Mouse (Mus musculus) cerebellum, adult 2 months (tissue): ENCODE data around the gene Mrps27. TPM values are rescaled to one million over a fixed set of nuclear protein-coding genes. Genes with fewer than 3 reads are reported as not detected.
A peak's percentile ranks its signal among the peaks of the same experiment; 100 is the strongest.

ENCODE experiments used
- DNase-seq, 2 experiments: peaks; one replicate each; pipeline ENCODE4 v3.0.0; 2021
- H3K27ac ChIP-seq: fragments of 200-500 bp; 2 replicates; pipeline ENCODE4 v1.5.1; 2012; ENCODE audit warnings: low read length, control low read depth, inconsistent platforms; ENCODE audit not compliant: insufficient read depth
- H3K27me3 ChIP-seq: fragments of 200-500 bp; 2 replicates; pipeline ENCODE4 v1.6.1; 2012; ENCODE audit warnings: inconsistent platforms, mild to moderate bottlenecking, low read length, moderate library complexity; ENCODE audit not compliant: control insufficient read depth, insufficient read depth
- H3K4me1 ChIP-seq: fragments of 200-500 bp; 2 replicates; pipeline ENCODE4 v1.6.1; 2011; ENCODE audit warnings: low read length; ENCODE audit not compliant: control insufficient read depth, insufficient read depth
- H3K4me3 ChIP-seq: fragments of 200-500 bp; replicated peaks from 2 replicates; pipeline ENCODE3; 2011; ENCODE audit warnings: mild to moderate bottlenecking, low read depth, low read length, control low read depth; ENCODE audit not compliant: insufficient read depth
- CTCF ChIP-seq: fragments of 200-500 bp; IDR thresholded peaks from 2 replicates; pipeline ENCODE4 v1.5.1; 2011; ENCODE audit warnings: low read depth, mild to moderate bottlenecking, control low read depth, low read length, moderate library complexity, borderline replicate concordance; ENCODE audit not compliant: insufficient read depth
- POLR2A ChIP-seq: fragments of 200-500 bp; IDR thresholded peaks from 2 replicates; pipeline ENCODE4 v1.6.1; 2011; ENCODE audit warnings: low read length, control low read depth, borderline replicate concordance; ENCODE audit not compliant: insufficient read depth
- WGBS: fragments of 180-500 bp; shearing (Covaris S2); methylation state at CpG from one replicate; pipeline ENCODE4 v1.1.7; 2018; 5-methylcytosine and 5-hydroxymethylcytosine counted together
- polyA plus RNA-seq: library from polyadenylated mRNA; depleted of rRNA; stranded (reverse); fragments of >200 nt; gene quantifications from 2 replicates; pipeline ENCODE4 v1.2.3, GENCODE M21; 2012

Gene Mrps27
- polyA plus RNA-seq, 1 experiment, result 38.5 TPM

DNA sequence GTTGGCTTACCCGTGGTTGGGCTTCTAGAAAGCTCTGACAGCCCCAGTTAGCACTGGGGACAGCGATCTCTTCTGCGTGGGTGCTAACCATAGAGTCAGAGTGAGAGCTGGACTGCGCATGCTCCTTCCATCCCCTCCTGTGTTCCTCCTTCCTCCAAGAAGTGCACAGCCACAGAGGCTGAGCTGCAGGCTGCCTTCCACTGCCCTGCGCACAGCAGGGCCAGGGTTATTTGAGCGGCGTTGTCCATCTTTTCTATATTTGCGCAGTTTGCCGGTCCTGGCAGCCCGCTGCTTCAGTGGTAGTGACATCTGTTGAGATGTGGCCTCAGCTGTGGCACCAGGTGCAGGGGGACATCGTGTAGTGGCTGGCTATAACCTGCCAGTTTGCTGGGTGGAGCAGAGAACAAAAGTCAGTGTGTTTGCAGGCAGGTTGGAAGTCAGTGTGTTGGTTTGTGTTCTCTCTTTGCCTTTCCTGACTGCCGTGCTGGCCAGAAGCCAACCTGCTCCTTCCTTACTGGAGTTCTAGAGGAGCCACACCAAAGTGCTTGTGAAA, 53.6 kb downstream of the Mrps27 start:
- H3K4me1 ChIP-seq, result peaks cover 15% of the 10 kb centered on the region
- H3K4me3 ChIP-seq, result no peak overlapping the region
- H3K27me3 ChIP-seq, result no peaks in the 10 kb centered on the region
- no peak for TF ChIP-seq CTCF
- no peak for TF ChIP-seq POLR2A
- peak overlapping the region; percentile 2; the same call in 1 of the 2 replicates for H3K27ac ChIP-seq
- peak; percentile 52 to 58 for DNase-seq
- 34% methylated on average over 12 of the region's 12 CpGs for WGBS

DNA sequence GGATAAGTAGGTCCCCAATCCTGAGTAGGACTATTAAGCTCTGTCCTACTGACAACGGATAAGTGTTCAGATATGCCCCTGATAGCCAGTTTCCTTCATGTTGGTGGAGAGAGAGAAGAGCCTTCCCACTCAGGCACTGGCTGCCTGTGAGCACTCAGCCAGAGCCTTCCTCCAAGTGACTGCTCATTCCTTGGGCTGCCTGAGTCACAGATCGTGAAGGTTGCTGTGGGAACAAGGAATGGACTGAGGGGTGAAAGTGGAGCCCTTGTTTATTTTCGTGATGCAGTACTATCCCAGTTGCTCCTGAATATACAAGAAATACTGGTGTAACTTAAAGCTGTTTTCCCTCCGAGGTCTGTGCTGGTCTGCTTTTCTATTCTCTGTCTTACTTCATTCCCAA, 54.8 kb downstream of the Mrps27 start:
- WGBS, result 85% methylated on average over 4 of the region's 4 CpGs
- TF ChIP-seq CTCF (no peak), POLR2A (no peak)
- DNase-seq, result no peak
- Histone ChIP-seq H3K4me1 (peaks cover 15% of the 10 kb centered on the region), H3K27ac (no peak overlapping the region), H3K4me3 (no peak overlapping the region), H3K27me3 (no peaks in the 10 kb centered on the region)

DNA sequence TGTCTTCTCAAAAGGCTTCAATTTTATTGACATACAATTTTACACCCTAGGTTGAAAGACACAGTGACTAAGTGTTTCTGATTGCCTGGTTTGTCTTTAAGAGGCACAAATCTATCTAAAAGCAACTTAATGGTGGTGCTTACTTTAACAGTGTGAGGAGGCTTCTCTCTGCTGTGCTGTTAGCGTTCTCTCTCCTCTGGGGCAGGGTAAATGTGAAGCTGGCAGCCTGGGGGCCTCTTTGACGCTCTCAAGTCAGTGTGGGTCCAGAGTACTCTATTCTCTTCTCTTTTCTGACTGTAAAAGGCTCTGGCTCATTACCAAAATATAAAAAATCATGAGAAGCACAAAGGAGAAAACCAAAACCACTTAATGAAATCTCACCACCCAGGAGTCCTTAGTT, 64.6 kb downstream of the Mrps27 start:
- H3K27ac ChIP-seq, result no peak overlapping the region
- H3K4me3 ChIP-seq, result no peak overlapping the region
- 59% methylated on average over 2 of the region's 2 CpGs for whole genome bisulfite sequencing
- no peaks in the 10 kb centered on the region for H3K27me3 ChIP-seq
- H3K4me1 ChIP-seq, result peaks cover 37% of the 10 kb centered on the region
- no peak for DNase-seq
- no peak for TF ChIP-seq POLR2A
- no peak for TF ChIP-seq CTCF

DNA sequence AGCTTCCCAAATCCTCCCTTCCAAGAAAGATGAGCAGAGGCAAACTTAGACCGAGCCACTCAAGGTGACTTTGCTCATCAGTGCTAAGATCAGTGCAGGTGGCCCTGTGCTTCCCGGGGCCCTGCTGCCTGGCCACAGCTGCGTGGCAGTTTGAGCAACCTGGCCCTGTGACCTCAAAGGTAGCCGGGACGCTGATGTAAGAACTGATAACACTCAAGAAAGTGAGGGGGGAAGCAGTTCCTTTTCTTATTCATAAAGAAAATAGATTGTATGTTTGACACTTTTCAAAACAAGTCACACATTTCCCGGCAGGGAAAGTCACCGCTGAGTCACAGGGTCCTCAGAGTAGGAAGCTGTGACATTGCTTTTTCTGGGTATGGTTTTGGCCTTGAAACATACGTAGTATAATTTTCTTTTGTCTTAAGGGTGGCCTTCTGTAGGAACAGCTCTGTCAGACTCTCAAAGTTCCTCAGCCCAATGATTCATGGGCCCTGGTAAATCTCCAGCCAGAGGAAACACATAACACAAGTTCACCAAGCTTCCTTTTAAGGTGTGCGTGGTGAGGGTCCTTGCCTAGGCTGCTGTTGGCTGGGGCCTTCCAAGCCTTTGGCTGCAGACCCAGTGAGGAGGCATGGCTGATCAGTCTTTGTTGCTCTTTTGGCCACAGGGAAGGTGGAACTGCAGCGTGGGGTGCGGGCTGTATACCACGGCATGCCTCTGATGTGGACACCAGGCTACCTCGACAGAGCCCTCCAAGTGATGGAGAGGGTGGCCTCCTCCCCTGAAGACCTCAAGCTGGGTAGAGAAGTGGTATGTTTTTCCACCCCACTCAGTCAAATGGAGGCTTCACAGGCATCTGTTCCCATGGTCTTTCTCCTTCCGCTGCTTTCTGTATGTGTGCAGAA, 66.3 kb downstream of the Mrps27 start:
- Histone ChIP-seq H3K27me3 (no peaks in the 10 kb centered on the region), H3K4me3 (no peak overlapping the region), H3K27ac (no peak overlapping the region), H3K4me1 (peaks cover 40% of the 10 kb centered on the region)
- DNase-seq, result no peak
- 86% methylated on average over 14 of the region's 14 CpGs for WGBS
- TF ChIP-seq CTCF (no peak), POLR2A (no peak)

DNA sequence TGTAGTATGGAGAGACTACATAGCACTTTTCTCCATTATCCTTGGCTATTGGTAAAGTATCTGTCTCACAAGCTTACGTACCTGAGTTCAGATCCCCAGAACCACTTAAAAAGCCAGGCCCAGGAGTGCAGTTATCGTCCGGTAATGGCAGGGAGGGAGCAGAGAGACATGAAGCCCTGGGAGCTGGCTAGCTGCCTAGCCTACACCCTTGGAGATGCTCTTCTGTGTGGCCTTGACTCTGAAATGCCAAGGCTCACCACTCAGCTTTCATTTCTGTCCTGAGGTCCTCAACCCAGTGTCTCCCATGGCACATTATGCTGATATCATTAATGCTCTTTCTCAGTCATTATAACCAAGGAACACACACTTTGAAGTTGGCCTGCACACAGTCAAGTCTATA, 67.2 kb downstream of the Mrps27 start:
- no peak for TF ChIP-seq POLR2A
- no peak for TF ChIP-seq CTCF

DNA sequence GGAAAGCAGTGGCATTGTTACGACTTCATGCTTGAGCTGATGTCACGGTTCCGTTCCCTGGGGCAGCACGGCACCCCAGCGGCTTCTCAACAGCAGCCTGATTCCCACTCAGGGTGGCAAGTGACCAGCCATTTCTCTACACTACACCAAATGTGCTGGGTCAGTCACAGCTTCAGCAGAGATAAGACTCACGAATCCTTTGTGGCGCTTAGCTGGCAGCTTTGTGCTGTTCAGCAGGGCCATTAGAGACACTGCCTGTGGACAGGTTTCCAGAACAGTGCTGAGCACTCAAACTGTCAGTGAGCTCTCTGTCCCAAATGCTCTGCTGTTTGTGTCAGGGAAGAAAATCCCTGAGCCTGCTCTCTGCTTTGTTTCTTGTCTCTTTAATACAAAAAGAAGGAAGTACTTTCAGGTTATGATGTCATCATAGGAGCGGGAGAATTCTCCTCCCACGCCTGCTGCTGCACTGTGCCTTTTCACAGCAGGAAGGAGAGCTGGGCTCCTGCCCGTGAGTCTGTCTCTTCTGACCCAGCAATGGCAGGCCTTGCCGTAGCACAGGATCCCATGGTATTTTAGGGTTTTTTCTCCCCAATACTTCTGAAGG, 68.0 kb downstream of the Mrps27 start:
- Histone ChIP-seq H3K27ac (peak overlapping the region; percentile 73), H3K4me1 (peaks cover 40% of the 10 kb centered on the region), H3K27me3 (no peaks in the 10 kb centered on the region), H3K4me3 (peak overlapping the region; percentile 9)
- TF ChIP-seq CTCF, result no peak
- no peak for TF ChIP-seq POLR2A
- WGBS, result 19% methylated on average over 11 of the region's 11 CpGs
- peak; percentile 76 to 87 for DNase-seq

More for the DNA sequence above, 67.2 kb downstream of the Mrps27 start:
- Histone ChIP-seq H3K4me1 (peaks cover 40% of the 10 kb centered on the region), H3K27ac (peak overlapping the region; percentile 73), H3K4me3 (no peak overlapping the region), H3K27me3 (no peaks in the 10 kb centered on the region)
- WGBS, result 38% methylated on average over 3 of the region's 3 CpGs
- peak; percentile 46 to 60 for DNase-seq

DNA sequence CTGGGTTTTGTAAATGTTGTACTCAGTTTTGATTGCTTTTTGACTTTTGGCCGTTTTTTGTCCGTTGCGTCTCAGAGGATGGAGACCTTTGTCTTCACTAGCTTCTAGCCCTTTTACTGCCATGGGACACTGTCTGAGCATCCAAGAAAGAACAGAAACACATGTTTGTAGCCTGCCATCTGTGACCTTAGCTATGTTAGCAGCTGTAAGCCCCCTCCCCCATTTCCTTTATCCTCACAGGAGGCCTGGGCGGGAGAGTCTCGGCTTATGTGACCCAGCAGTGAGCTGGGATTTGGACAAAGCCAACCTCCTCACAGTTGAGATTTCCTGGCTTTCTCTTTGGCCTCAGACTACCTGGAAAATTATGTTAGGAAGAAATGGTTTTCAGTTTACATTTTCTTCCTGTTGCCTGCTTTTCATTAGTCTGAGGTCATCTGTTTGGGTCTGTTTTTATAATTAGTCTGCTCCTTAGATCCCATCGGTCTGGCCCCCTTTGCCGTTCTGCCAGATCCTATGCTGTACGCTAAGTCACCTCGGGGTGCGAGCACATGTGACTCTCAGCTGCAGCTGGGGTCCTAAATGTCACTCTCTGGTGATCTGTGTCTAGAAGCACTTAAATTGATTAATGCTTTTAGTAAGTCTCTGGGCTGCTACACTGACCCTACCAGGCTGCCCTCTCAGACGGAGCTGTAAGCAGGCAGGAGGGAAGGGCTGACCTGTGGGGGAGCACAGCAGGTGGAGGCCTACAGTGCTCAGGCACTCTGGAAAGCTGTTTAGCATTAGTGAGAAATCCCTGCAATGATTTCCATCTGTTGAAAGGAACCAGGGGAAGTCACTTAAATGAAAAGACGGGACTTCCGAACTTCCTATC, 69.1 kb downstream of the Mrps27 start:
- H3K4me3 ChIP-seq, result no peak overlapping the region
- no peaks in the 10 kb centered on the region for H3K27me3 ChIP-seq
- no peak overlapping the region for H3K27ac ChIP-seq
- WGBS, result 81% methylated on average over 13 of the region's 13 CpGs
- no peak for TF ChIP-seq CTCF
- TF ChIP-seq POLR2A, result no peak
- peaks cover 40% of the 10 kb centered on the region for H3K4me1 ChIP-seq
- DNase-seq, result no peak
